ENCODE assay signal across 9 mouse cellular contexts in the genomic region with DNA sequence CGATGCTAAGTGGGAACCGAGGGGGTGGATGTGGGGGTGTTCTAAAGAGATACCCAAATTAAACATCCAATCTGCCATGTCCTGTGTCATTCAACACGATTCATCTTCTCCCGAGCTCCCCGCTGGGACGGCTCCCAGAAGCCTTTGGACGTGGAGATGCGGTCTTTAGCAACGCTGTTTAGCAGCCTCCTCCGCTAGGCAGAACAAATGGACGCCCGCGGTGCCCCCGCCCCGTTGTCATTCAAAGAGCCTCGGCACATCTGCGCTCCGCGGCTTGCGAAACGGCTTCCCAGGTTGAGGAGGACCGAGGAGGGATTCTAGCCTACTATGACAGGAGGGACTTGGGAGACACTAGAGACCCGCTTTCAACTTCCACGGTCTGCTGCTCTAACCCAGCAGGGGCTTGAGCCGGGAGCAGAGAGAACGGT.
DNase-seq lines count a peak whose midpoint lies in the region; ATAC-seq lines count a peak whose summit lies in the region.
"Had no signal": no experiment of that assay in that cellular context is flagged by ENCODE, and none has a peak within 500 bp of the region (broad histone marks: within the 10 kb centered on the region; RNA-seq: fewer than 3 reads in every experiment).

No protein-coding gene starts in this region.

- H3K4me2 ChIP-seq in kidney, embryonic 16.5 days (replicated peaks; ENCODE audit: low read depth, low read length), result peak overlapping the region; percentile 39
- peak overlapping the region; percentile 54 for H3K4me2 ChIP-seq in hindbrain, embryonic 15.5 days
- peak overlapping the region; percentile 30 for H3K4me2 ChIP-seq in limb, embryonic 11.5 days (ENCODE audit: low read depth, severe bottlenecking)
- H3K4me2 ChIP-seq: liver, embryonic 15.5 days had no signal

- ATAC-seq in kidney, embryonic 16.5 days (ENCODE audit: low FRiP score, low TSS enrichment), result no peak
- ATAC-seq in hindbrain, embryonic 15.5 days (ENCODE audit: low FRiP score, low read depth), result peak; percentile 55; the same call in 1 of the 2 replicates
- no peak for ATAC-seq in limb, embryonic 11.5 days (ENCODE audit: insufficient number of reproducible peaks, low FRiP score, low TSS enrichment, low read depth)

- H3K27ac ChIP-seq in kidney, embryonic 16.5 days (ENCODE audit: low read length), result no peak overlapping the region
- H3K27ac ChIP-seq in embryonic facial prominence, embryonic 10.5 days (replicated peaks), result no peak overlapping the region
- no peak overlapping the region for H3K27ac ChIP-seq in hindbrain, embryonic 15.5 days (replicated peaks)
- H3K27ac ChIP-seq in limb, embryonic 11.5 days (replicated peaks; ENCODE audit: low read depth, low read length), result no peak overlapping the region
- H3K27ac ChIP-seq: liver, embryonic 15.5 days had no signal

- peaks cover 42% of the 10 kb centered on the region for H3K27me3 ChIP-seq in kidney, embryonic 16.5 days (ENCODE audit: insufficient read depth, low read length)
- peaks cover 72% of the 10 kb centered on the region for H3K27me3 ChIP-seq in embryonic facial prominence, embryonic 10.5 days (replicated peaks; ENCODE audit: low read depth, poor library complexity, severe bottlenecking)
- H3K27me3 ChIP-seq in hindbrain, embryonic 15.5 days, result peaks cover 18% of the 10 kb centered on the region
- H3K27me3 ChIP-seq in limb, embryonic 11.5 days (ENCODE audit: control insufficient read depth, insufficient read depth, low read length), result peaks cover 34% of the 10 kb centered on the region

- peak overlapping the region; percentile 15 for H3K4me3 ChIP-seq in kidney, embryonic 16.5 days (ENCODE audit: low read length)
- H3K4me3 ChIP-seq in embryonic facial prominence, embryonic 10.5 days, result peak overlapping the region; percentile 52
- H3K4me3 ChIP-seq in hindbrain, embryonic 15.5 days, result peak overlapping the region; percentile 25
- H3K4me3 ChIP-seq in limb, embryonic 11.5 days (ENCODE audit: low read depth, low read length), result peak overlapping the region; percentile 2; the same call in 1 of the 2 replicates
- H3K4me3 ChIP-seq: liver, embryonic 15.5 days had no signal

- DNase-seq in kidney, postnatal 14 days, result no peak
- DNase-seq in embryonic facial prominence, embryonic 10.5 days (ENCODE audit: low spot score), result peak; percentile 70
- peak; percentile 57 for DNase-seq in limb, embryonic 11.5 days (ENCODE audit: low spot score)
- peak; percentile 81 for DNase-seq in right cerebral cortex, postnatal 25 days
- DNase-seq in kidney, postnatal 25 days, result no peak
- DNase-seq in gastrocnemius, adult 8-10 months (ENCODE audit: low spot score in 2 of 2), result no peak

- WGBS in kidney, embryonic 16.5 days, result 1% methylated on average over 26 of the region's 26 CpGs
- WGBS in embryonic facial prominence, embryonic 10.5 days, result 1% methylated on average over 26 of the region's 26 CpGs
- under 1% methylated on average over 26 of the region's 26 CpGs for WGBS in hindbrain, embryonic 15.5 days
- under 1% methylated on average over 26 of the region's 26 CpGs for WGBS in limb, embryonic 11.5 days

- peaks cover 12% of the 10 kb centered on the region for H3K4me1 ChIP-seq in kidney, embryonic 16.5 days (ENCODE audit: insufficient read depth, low read length)
- peaks cover 17% of the 10 kb centered on the region for H3K4me1 ChIP-seq in embryonic facial prominence, embryonic 10.5 days
- H3K4me1 ChIP-seq in hindbrain, embryonic 15.5 days (replicated peaks), result peaks cover 16% of the 10 kb centered on the region
- peaks cover 7% of the 10 kb centered on the region; the same call in 1 of the 2 replicates for H3K4me1 ChIP-seq in limb, embryonic 11.5 days (ENCODE audit: control insufficient read depth, insufficient read depth, low read length)
- H3K4me1 ChIP-seq: liver, embryonic 15.5 days had no signal

- H3K9ac ChIP-seq in kidney, embryonic 16.5 days (replicated peaks; ENCODE audit: low read length), result 0 out of 2 replicates have a peak overlapping the region, but pooled peaks have one; percentile 1
- H3K9ac ChIP-seq in hindbrain, embryonic 15.5 days, result peak overlapping the region; percentile 28; the same call in 1 of the 2 replicates
- no peak overlapping the region for H3K9ac ChIP-seq in limb, embryonic 11.5 days (ENCODE audit: low read length)
- H3K9ac ChIP-seq: liver, embryonic 15.5 days had no signal

- H3K36me3 ChIP-seq in kidney, embryonic 16.5 days (ENCODE audit: insufficient read depth, low read length), result no peaks in the 10 kb centered on the region
- H3K36me3 ChIP-seq in embryonic facial prominence, embryonic 10.5 days (replicated peaks), result no peaks in the 10 kb centered on the region
- no peaks in the 10 kb centered on the region for H3K36me3 ChIP-seq in hindbrain, embryonic 15.5 days
- no peaks in the 10 kb centered on the region for H3K36me3 ChIP-seq in limb, embryonic 11.5 days (ENCODE audit: control insufficient read depth, insufficient read depth, low read length)
- H3K36me3 ChIP-seq: liver, embryonic 15.5 days had no signal

- H3K9me3 ChIP-seq in kidney, embryonic 16.5 days (ENCODE audit: low read length), result no peaks in the 10 kb centered on the region
- no peaks in the 10 kb centered on the region for H3K9me3 ChIP-seq in embryonic facial prominence, embryonic 10.5 days
- no peaks in the 10 kb centered on the region for H3K9me3 ChIP-seq in hindbrain, embryonic 15.5 days
- no peaks in the 10 kb centered on the region for H3K9me3 ChIP-seq in limb, embryonic 11.5 days (ENCODE audit: control insufficient read depth, low read length)
- H3K9me3 ChIP-seq: liver, embryonic 15.5 days had no signal

Comparison
In these comparisons a context has a peak if more than half of its experiments do, and no peak if none do; other contexts are left out.
1. H3K4me3 ChIP-seq: peak in every context shown above with its lines; median percentile 52 in embryonic facial prominence, embryonic 10.5 days; 25 in hindbrain, embryonic 15.5 days; 15 in kidney, embryonic 16.5 days; 2 in limb, embryonic 11.5 days.
2. DNase-seq: peak in embryonic facial prominence, embryonic 10.5 days (single experiment), limb, embryonic 11.5 days (single experiment) and right cerebral cortex, postnatal 25 days (single experiment); none in kidney, postnatal 14 days (single experiment), kidney, postnatal 25 days (0 of 2) and gastrocnemius, adult 8-10 months (0 of 2).
3. Peak in every context shown above with its lines, with median percentiles within 50 percentile points of each other: H3K4me2 ChIP-seq.